Mouse (Mus musculus) MEL (cell line): ENCODE results near the gene Zfp260. TPM values are rescaled to one million over a fixed set of nuclear protein-coding genes. Genes with fewer than 3 reads are reported as not detected.
"Not testable (repeated sequence)": the region's sequence is repeated elsewhere in the genome, so short reads cannot be mapped to it uniquely, and the experiment has no call there.

Source experiments
- DNase-seq: peaks from one replicate; pipeline ENCODE4 v3.0.0; 2011; ENCODE audit warnings: low read depth, low spot score
- H3K27ac ChIP-seq: 2 replicates; pipeline ENCODE4 v1.5.1; 2012; ENCODE audit warnings: low read depth, mild to moderate bottlenecking, control low read depth, low read length, moderate library complexity; ENCODE audit not compliant: control insufficient read depth
- H3K27me3 ChIP-seq, 2 experiments: fragments of 150-350 bp in 1 of 2; sonication (generic) in 1 of 2; 2 replicates each; pipeline ENCODE4 v1.6.1; 2012; ENCODE audit warnings: low read length in 2 of 2, mild to moderate bottlenecking in 2 of 2, improper control_type of control experiment in 1 of 2, moderate library complexity in 1 of 2; ENCODE audit not compliant: insufficient read depth in 2 of 2, control insufficient read depth in 1 of 2
- H3K36me3 ChIP-seq, 2 experiments: 2 replicates each; pipeline ENCODE4 v1.6.1; 2012 to 2014; ENCODE audit warnings: low read length in 2 of 2, improper control_type of control experiment in 1 of 2, inconsistent platforms in 1 of 2, mild to moderate bottlenecking in 1 of 2; ENCODE audit not compliant: insufficient read depth in 2 of 2, control insufficient read depth in 1 of 2
- H3K4me1 ChIP-seq, 2 experiments: fragments of 150-350 bp in 1 of 2; sonication (generic) in 1 of 2; 2 replicates each; pipeline ENCODE4 v1.6.1; 2012; ENCODE audit warnings: low read length in 2 of 2, improper control_type of control experiment in 1 of 2, mild to moderate bottlenecking in 1 of 2; ENCODE audit not compliant: insufficient read depth in 2 of 2, control insufficient read depth in 1 of 2
- H3K4me3 ChIP-seq, 2 experiments: fragments of 150-350 bp in 1 of 2; sonication (generic) in 1 of 2; 2 replicates each; pipeline ENCODE4 v1.5.1; 2012; ENCODE audit warnings: low read depth in 2 of 2, low read length in 2 of 2, mild to moderate bottlenecking in 2 of 2, moderate library complexity in 2 of 2, control low read depth in 1 of 2, improper control_type of control experiment in 1 of 2; ENCODE audit not compliant: control insufficient read depth in 1 of 2, insufficient read depth in 1 of 2
- H3K79me2 ChIP-seq: 2 replicates; pipeline ENCODE4 v1.6.1; 2012; ENCODE audit warnings: mild to moderate bottlenecking, low read length, moderate library complexity; ENCODE audit not compliant: control insufficient read depth, poor library complexity, insufficient read depth
- H3K9ac ChIP-seq: 2 replicates; pipeline ENCODE4 v1.6.1; 2012; ENCODE audit warnings: low read depth, mild to moderate bottlenecking, control low read depth, low read length, moderate library complexity; ENCODE audit not compliant: control insufficient read depth, poor library complexity, severe bottlenecking
- H3K9me3 ChIP-seq: fragments of 150-350 bp; sonication (generic); replicated peaks from 2 replicates; pipeline ENCODE4 v1.6.1; 2012; ENCODE audit warnings: mild to moderate bottlenecking, low read length, improper control_type of control experiment, moderate library complexity; ENCODE audit not compliant: insufficient read depth
- CHD2 ChIP-seq: IDR thresholded peaks from 2 replicates; pipeline ENCODE4 v1.6.1; 2011; ENCODE audit warnings: low read length, improper control_type of control experiment
- CTCF ChIP-seq, 3 experiments: IDR thresholded peaks in 2 of 3; conservative IDR thresholded peaks in 1 of 3; 2 replicates each; pipeline ENCODE4 v1.5.1; 2011 to 2012; ENCODE audit warnings: low read length in 3 of 3, low read depth in 2 of 3, mild to moderate bottlenecking in 2 of 3, improper control_type of control experiment in 1 of 3, inconsistent platforms in 1 of 3, mixed read lengths in 1 of 3, moderate library complexity in 1 of 3; ENCODE audit not compliant: control insufficient read depth in 1 of 3, insufficient read depth in 1 of 3, poor library complexity in 1 of 3, severe bottlenecking in 1 of 3
- GATA1 ChIP-seq: IDR thresholded peaks from 2 replicates; pipeline ENCODE4 v1.6.1; 2011; ENCODE audit warnings: low read depth, low read length, improper control_type of control experiment
- KAT2A ChIP-seq: conservative IDR thresholded peaks from 2 replicates; pipeline ENCODE4 v1.6.1; 2012; ENCODE audit warnings: low read depth, low read length, improper control_type of control experiment, inconsistent platforms
- MAX ChIP-seq: IDR thresholded peaks from 2 replicates; pipeline ENCODE4 v1.6.1; 2011; ENCODE audit warnings: low read length, improper control_type of control experiment
- MAZ ChIP-seq: IDR thresholded peaks from 2 replicates; pipeline ENCODE4 v1.6.1; 2012; ENCODE audit warnings: low read depth, mild to moderate bottlenecking, inconsistent platforms, low read length, improper control_type of control experiment
- POLR2AphosphoS2 ChIP-seq: IDR thresholded peaks from 2 replicates; pipeline ENCODE4 v1.6.1; 2011; ENCODE audit warnings: low read length, improper control_type of control experiment
- TBP ChIP-seq: IDR thresholded peaks from 2 replicates; pipeline ENCODE4 v1.8.0; 2011; ENCODE audit warnings: low read depth, low read length, improper control_type of control experiment
- TCF12 ChIP-seq: IDR thresholded peaks from 2 replicates; pipeline ENCODE4 v1.6.1; 2014; ENCODE audit warnings: low read depth, mild to moderate bottlenecking, inconsistent platforms, low read length, improper control_type of control experiment, moderate library complexity
- polyA plus RNA-seq, 2 experiments: library from polyadenylated mRNA; stranded (reverse) in 1 of 2; unstranded in 1 of 2; fragments of >175 nt in 1 of 2; fragments of >200 nt in 1 of 2; gene quantifications; 2 replicates each; pipeline versions ENCODE4 v1.2.1 to v1.2.4; 2012; ENCODE audit warnings: low replicate concordance in 2 of 2, low read depth in 1 of 2; ENCODE audit not compliant: insufficient read length in 2 of 2, insufficient read depth in 1 of 2, missing spikeins in 1 of 2
- total RNA-seq: library from RNA; depleted of rRNA; stranded (reverse); fragments of 300-350 nt; gene quantifications from 2 replicates; pipeline ENCODE4 v1.2.3, GENCODE M21; 2012

Gene Zfp260
- total and polyA plus RNA-seq, 3 experiments: 4.8 to 5.5 TPM; not detected in 1

DNA sequence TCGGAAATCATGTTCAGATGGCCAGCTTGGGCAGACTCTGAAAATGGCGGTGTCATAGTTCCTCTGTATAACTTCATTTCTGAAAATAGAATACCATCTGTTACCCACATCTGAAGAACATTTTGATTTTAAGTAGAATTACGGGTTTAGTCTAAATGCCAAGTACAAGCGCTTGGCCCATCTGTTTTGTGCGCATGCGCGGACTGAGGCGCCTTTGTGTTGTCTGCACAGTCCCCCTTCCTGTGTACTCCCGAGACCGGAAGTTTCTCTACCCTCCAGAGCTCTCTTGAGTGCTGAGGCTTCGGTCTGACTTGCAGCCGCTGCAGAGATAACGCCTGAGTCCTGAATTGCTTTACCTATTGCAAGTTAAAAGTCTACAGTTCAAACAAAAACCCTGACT, 4.7 kb downstream of the Zfp260 start:
- peaks cover 1 to 2% of the 10 kb centered on the region in 2 experiments; a peak in 2 of 4 replicates for H3K36me3 ChIP-seq
- H3K9me3 ChIP-seq: no peaks in the 10 kb centered on the region
- H3K4me1 ChIP-seq: peaks cover 2 to 7% of the 10 kb centered on the region in 2 experiments; a peak in 2 of 4 replicates
- no peak overlapping the region for H3K4me3 ChIP-seq
- H3K9ac ChIP-seq: no peak overlapping the region
- DNase-seq: no peak
- no peak for TF ChIP-seq CTCF (IDR thresholded peaks at IDR 0.05 in 2 of 3, conservative IDR thresholded peaks at IDR 0.05 in 1 of 3; ENCODE audit: control insufficient read depth in 1 of 3, insufficient read depth in 1 of 3, low read depth in 2 of 3, low read length in 3 of 3, poor library complexity in 1 of 3, severe bottlenecking in 1 of 3)
- no peak for TF ChIP-seq TCF12
- no peak for TF ChIP-seq POLR2AphosphoS2
- no peak overlapping the region for H3K27ac ChIP-seq
- no peaks in the 10 kb centered on the region for H3K27me3 ChIP-seq
- peaks cover 4% of the 10 kb centered on the region; the same call in 1 of the 2 replicates for H3K79me2 ChIP-seq

DNA sequence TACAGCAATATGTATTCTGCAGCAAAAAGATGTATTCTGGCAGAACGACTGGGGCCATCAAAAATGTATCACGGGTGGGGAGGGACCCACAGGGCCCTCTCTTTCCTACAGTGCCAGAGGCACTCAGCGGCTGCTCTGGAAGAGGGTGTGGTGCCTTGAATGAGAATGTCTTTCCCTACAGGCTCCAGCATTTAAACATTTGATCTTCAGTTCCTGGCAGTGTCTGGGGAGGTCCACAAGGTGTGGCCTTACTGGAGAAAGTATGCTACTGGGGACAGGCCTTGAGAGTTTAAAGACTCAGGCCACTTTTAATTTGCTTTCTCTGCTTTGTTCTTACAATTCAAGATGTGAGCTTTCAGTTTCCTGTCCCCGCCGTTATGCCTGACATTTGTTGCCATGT, 21.5 kb downstream of the Zfp260 start:
- Histone ChIP-seq H3K27ac (no peak overlapping the region), H3K4me3 (no peak overlapping the region), H3K4me1 (no peaks in the 10 kb centered on the region), H3K79me2 (no peaks in the 10 kb centered on the region), H3K36me3 (no peaks in the 10 kb centered on the region), H3K9ac (no peak overlapping the region), H3K27me3 (no peaks in the 10 kb centered on the region), H3K9me3 (no peaks in the 10 kb centered on the region)
- DNase-seq: no peak
- TF ChIP-seq MAX (no peak), KAT2A (no peak), GATA1 (no peak), MAZ (no peak), CHD2 (no peak)

GRCm38 (mm10) chr7:30117935-30118334, 23.4 kb downstream of the Zfp260 start:
- H3K9me3 ChIP-seq, H3K4me1 ChIP-seq, H3K79me2 ChIP-seq, H3K27me3 ChIP-seq, H3K36me3 ChIP-seq, H3K4me3 ChIP-seq, H3K9ac ChIP-seq: not testable (repeated sequence)
- peak overlapping the region; percentile 35; the same call in 1 of the 2 replicates for H3K27ac ChIP-seq
- peak; percentile 73 for DNase-seq
- peak; percentile 64 for TF ChIP-seq TBP
